In genomic region chr6:128438871-128439341, GRCm38 (mm10) we compare ENCODE assay signal across 8 mouse cellular contexts. TPM values are rescaled to one million over a fixed set of nuclear protein-coding genes. Genes with fewer than 3 reads are reported as not detected.
A peak's percentile ranks its signal among the peaks of the same experiment; 100 is the strongest.
DNase-seq lines count a peak whose midpoint lies in the region; ATAC-seq and TF ChIP-seq lines count a peak whose summit lies in the region.

No protein-coding gene starts in this region.

- DNase-seq in cerebellum, postnatal 4 days (ENCODE audit: low spot score in 2 of 2), result no peak
- DNase-seq in forebrain, embryonic 11.5 days (ENCODE audit: low spot score), result no peak
- DNase-seq in gastrocnemius, postnatal 36 days, result no peak
- no peak for DNase-seq in layer of hippocampus, adult 9-11 months

- peaks cover 4% of the 10 kb centered on the region for H3K4me1 ChIP-seq in ES-Bruce4 (ENCODE audit: control insufficient read depth, insufficient read depth, low read length)
- peaks cover 9% of the 10 kb centered on the region for H3K4me1 ChIP-seq in forebrain, embryonic 11.5 days (replicated peaks; ENCODE audit: control insufficient read depth, insufficient read depth, low read length)
- H3K4me1 ChIP-seq in kidney, embryonic 16.5 days (ENCODE audit: insufficient read depth, low read length), result peaks cover 19% of the 10 kb centered on the region
- peaks cover 23% of the 10 kb centered on the region for H3K4me1 ChIP-seq in midbrain, embryonic 13.5 days (replicated peaks)

- H3K4me3 ChIP-seq in ES-Bruce4 (ENCODE audit: low read depth, low read length), result peak overlapping the region; percentile 62
- H3K4me3 ChIP-seq in forebrain, embryonic 11.5 days (ENCODE audit: low read depth, low read length), result peak overlapping the region; percentile 96
- H3K4me3 ChIP-seq in kidney, embryonic 16.5 days (ENCODE audit: low read length), result peak overlapping the region; percentile 98
- peak overlapping the region; percentile 74 for H3K4me3 ChIP-seq in midbrain, embryonic 13.5 days (replicated peaks)

- peak; percentile 21 for ATAC-seq in cerebellum, adult (ENCODE audit: insufficient number of reproducible peaks, low FRiP score, low TSS enrichment)
- ATAC-seq in forebrain, embryonic 11.5 days (replicated peaks; ENCODE audit: low FRiP score), result no peak
- peak; percentile 57 for ATAC-seq in kidney, embryonic 16.5 days (ENCODE audit: low FRiP score, low TSS enrichment)
- no peak; the same call in 1 of the 2 replicates for ATAC-seq in midbrain, embryonic 13.5 days

- no peaks in the 10 kb centered on the region for H3K9me3 ChIP-seq in ES-Bruce4 (replicated peaks; ENCODE audit: control insufficient read depth, insufficient read depth, low read length, poor library complexity, severe bottlenecking)
- H3K9me3 ChIP-seq in forebrain, embryonic 11.5 days (ENCODE audit: control insufficient read depth, low read length), result no peaks in the 10 kb centered on the region
- H3K9me3 ChIP-seq in kidney, embryonic 16.5 days (ENCODE audit: low read length), result no peaks in the 10 kb centered on the region
- no peaks in the 10 kb centered on the region for H3K9me3 ChIP-seq in midbrain, embryonic 13.5 days

- TF ChIP-seq POLR2A in ES-Bruce4 (IDR thresholded peaks at IDR 0.05; ENCODE audit: insufficient read depth, low read length), result no peak

- no peak overlapping the region for H3K27ac ChIP-seq in ES-Bruce4 (ENCODE audit: insufficient read depth, low read length)
- H3K27ac ChIP-seq in forebrain, embryonic 11.5 days (ENCODE audit: low read depth, low read length), result no peak overlapping the region
- H3K27ac ChIP-seq in kidney, embryonic 16.5 days (ENCODE audit: low read length), result peak overlapping the region; percentile 98
- 0 out of 2 replicates have a peak overlapping the region, but pooled peaks have one; percentile 1 for H3K27ac ChIP-seq in midbrain, embryonic 13.5 days

- WGBS in forebrain, embryonic 11.5 days, result 32% methylated on average over 18 of the region's 18 CpGs
- WGBS in kidney, embryonic 16.5 days, result 17% methylated on average over 17 of the region's 18 CpGs
- 32% methylated on average over 18 of the region's 18 CpGs for WGBS in midbrain, embryonic 13.5 days

- peaks cover 27% of the 10 kb centered on the region for H3K36me3 ChIP-seq in ES-Bruce4 (ENCODE audit: control insufficient read depth, insufficient read depth, low read length, poor library complexity, severe bottlenecking)
- H3K36me3 ChIP-seq in forebrain, embryonic 11.5 days (ENCODE audit: control insufficient read depth, insufficient read depth, low read length), result peaks cover 19% of the 10 kb centered on the region
- H3K36me3 ChIP-seq in kidney, embryonic 16.5 days (ENCODE audit: insufficient read depth, low read length), result peaks cover 26% of the 10 kb centered on the region
- H3K36me3 ChIP-seq in midbrain, embryonic 13.5 days, result peaks cover 27% of the 10 kb centered on the region

- H3K27me3 ChIP-seq in ES-Bruce4 (ENCODE audit: control insufficient read depth, insufficient read depth, low read length, poor library complexity, severe bottlenecking), result no peaks in the 10 kb centered on the region
- no peaks in the 10 kb centered on the region; the same call in 1 of the 2 replicates for H3K27me3 ChIP-seq in forebrain, embryonic 11.5 days (ENCODE audit: control insufficient read depth, insufficient read depth, low read length)
- no peaks in the 10 kb centered on the region for H3K27me3 ChIP-seq in kidney, embryonic 16.5 days (ENCODE audit: insufficient read depth, low read length)
- H3K27me3 ChIP-seq in midbrain, embryonic 13.5 days, result peaks cover 6% of the 10 kb centered on the region; the same call in 1 of the 2 replicates

- intact Hi-C loops in gastrocnemius, postnatal 36 days (cut with DNase I), result loop anchor here (10.0 kb wide), 1 partner anchor 1334 kb away; the partner anchor contains the start of gene Tigar

- peak overlapping the region; percentile 95 for H3K9ac ChIP-seq in ES-Bruce4 (ENCODE audit: low read depth, poor library complexity, severe bottlenecking)
- H3K9ac ChIP-seq in forebrain, embryonic 11.5 days (ENCODE audit: low read length), result peak overlapping the region; percentile 45
- H3K9ac ChIP-seq in kidney, embryonic 16.5 days (replicated peaks; ENCODE audit: low read length), result peak overlapping the region; percentile 97
- peak overlapping the region; percentile 30; the same call in 1 of the 2 replicates for H3K9ac ChIP-seq in midbrain, embryonic 13.5 days (replicated peaks)

- no peak for TF ChIP-seq EP300 in ES-Bruce4 (IDR thresholded peaks at IDR 0.05; ENCODE audit: insufficient read depth, low read depth, low read length)

- no peak for TF ChIP-seq CTCF in ES-Bruce4 (IDR thresholded peaks at IDR 0.05; ENCODE audit: low read depth, low read length)

- peak overlapping the region; percentile 83; the same call in 1 of the 2 replicates for H3K4me2 ChIP-seq in forebrain, embryonic 11.5 days (ENCODE audit: low read depth, low read length, severe bottlenecking)
- H3K4me2 ChIP-seq in kidney, embryonic 16.5 days (replicated peaks; ENCODE audit: low read depth, low read length), result peak overlapping the region; percentile 70
- peak overlapping the region; percentile 75 for H3K4me2 ChIP-seq in midbrain, embryonic 13.5 days (replicated peaks)

RNA-seq across cellular contexts. Expression of gene Fkbp4, which starts 0.4 kb away (rescaled TPM):
- polyA plus RNA-seq in ES-Bruce4 (2011; ENCODE audit: insufficient read depth, insufficient read length, low read depth, missing spikeins), result 411 and 413 TPM in 2 replicates
- polyA plus RNA-seq in forebrain, embryonic 11.5 days (2014; fragmentation: Nextera tagmentation; extraction: Ambion mirVana), result 601 and 640 TPM in 2 replicates
- polyA plus RNA-seq in kidney, embryonic 16.5 days (2015; fragmentation: Nextera tagmentation; extraction: Ambion mirVana), result 550 and 556 TPM in 2 replicates
- polyA plus RNA-seq in midbrain, embryonic 13.5 days (2015; fragmentation: Nextera tagmentation; extraction: Ambion mirVana), result 430 and 454 TPM in 2 replicates
- total RNA-seq in gastrocnemius, postnatal 36 days (2021), result 100 to 1,000 TPM in 1 of 2 experiments, 10 to 100 TPM in 1; 97.6 to 114 TPM

RNA-seq across cellular contexts. Expression of gene Itfg2, which starts 14.2 kb away (rescaled TPM):
- 16.3 and 21.6 TPM in 2 replicates for polyA plus RNA-seq in ES-Bruce4 (2011; ENCODE audit: insufficient read depth, insufficient read length, low read depth, missing spikeins)
- 34.6 and 35.3 TPM in 2 replicates for polyA plus RNA-seq in forebrain, embryonic 11.5 days (2014; fragmentation: Nextera tagmentation; extraction: Ambion mirVana)
- 35.6 and 39.2 TPM in 2 replicates for polyA plus RNA-seq in kidney, embryonic 16.5 days (2015; fragmentation: Nextera tagmentation; extraction: Ambion mirVana)
- polyA plus RNA-seq in midbrain, embryonic 13.5 days (2015; fragmentation: Nextera tagmentation; extraction: Ambion mirVana), result 43.6 and 48.7 TPM in 2 replicates
- total RNA-seq in gastrocnemius, postnatal 36 days (2021), result 10 to 100 TPM; 15.3 to 19.5 TPM

RNA-seq across cellular contexts. Expression of gene Nrip2, which starts 39.8 kb away (rescaled TPM):
- not detected in 2 replicates for polyA plus RNA-seq in ES-Bruce4 (2011; ENCODE audit: insufficient read depth, insufficient read length, low read depth, missing spikeins)
- polyA plus RNA-seq in forebrain, embryonic 11.5 days (2014; fragmentation: Nextera tagmentation; extraction: Ambion mirVana), result 2.7 and 3.8 TPM in 2 replicates
- 24.7 and 26.3 TPM in 2 replicates for polyA plus RNA-seq in kidney, embryonic 16.5 days (2015; fragmentation: Nextera tagmentation; extraction: Ambion mirVana)
- polyA plus RNA-seq in midbrain, embryonic 13.5 days (2015; fragmentation: Nextera tagmentation; extraction: Ambion mirVana), result 7.7 and 7.8 TPM in 2 replicates
- 1 to 10 TPM; 1.4 to 1.5 TPM for total RNA-seq in gastrocnemius, postnatal 36 days (2021)

Comparison
In these comparisons a context has a peak if more than half of its experiments do, and no peak if none do; other contexts are left out.
1. ATAC-seq: peak in cerebellum, adult (single experiment) and kidney, embryonic 16.5 days (single experiment); none in forebrain, embryonic 11.5 days (single experiment) and midbrain, embryonic 13.5 days (single experiment).
2. H3K27ac ChIP-seq: peak in kidney, embryonic 16.5 days (single experiment) and midbrain, embryonic 13.5 days (single experiment); none in ES-Bruce4 (single experiment) and forebrain, embryonic 11.5 days (single experiment).
3. H3K9ac ChIP-seq: peak in every context shown above with its lines; median percentile 97 in kidney, embryonic 16.5 days; 95 in ES-Bruce4; 45 in forebrain, embryonic 11.5 days; 30 in midbrain, embryonic 13.5 days.
4. Peak in every context shown above with its lines, with median percentiles within 50 percentile points of each other: H3K4me3 ChIP-seq and H3K4me2 ChIP-seq.